Mouse (Mus musculus) CH12.LX (cell line): Measurements from ENCODE around the gene Ap2a2. TPM values are rescaled to one million over a fixed set of nuclear protein-coding genes. Genes with fewer than 3 reads are reported as not detected.

Experiments
- DNase-seq: peaks from one replicate; pipeline ENCODE4 v3.0.0-alpha.2; 2013; ENCODE audit errors: extremely low read depth
- H3K27ac ChIP-seq: 2 replicates; pipeline ENCODE4 v1.5.1; 2012; ENCODE audit warnings: low read depth, mild to moderate bottlenecking, control low read depth, moderate library complexity; ENCODE audit not compliant: insufficient read depth
- H3K27me3 ChIP-seq: replicated peaks from 2 replicates; pipeline ENCODE3; 2012; ENCODE audit warnings: inconsistent platforms
- H3K36me3 ChIP-seq, 2 experiments: replicated peaks in 1 of 2; 2 replicates each; pipeline versions ENCODE3 to v1.6.1; 2012; ENCODE audit warnings: inconsistent platforms in 1 of 2, low read length in 1 of 2, mild to moderate bottlenecking in 1 of 2, mixed read lengths in 1 of 2, moderate library complexity in 1 of 2; ENCODE audit not compliant: control insufficient read depth in 1 of 2, insufficient read depth in 1 of 2
- H3K4me1 ChIP-seq, 2 experiments: 2 replicates each; pipeline ENCODE4 v1.6.1; 2012; ENCODE audit warnings: inconsistent platforms in 1 of 2, moderate library complexity in 1 of 2; ENCODE audit not compliant: insufficient read depth in 2 of 2, control insufficient read depth in 1 of 2
- H3K4me2 ChIP-seq: 2 replicates; pipeline ENCODE4 v1.6.1; 2012; ENCODE audit warnings: low read depth, mild to moderate bottlenecking, control low read depth; ENCODE audit not compliant: poor library complexity, insufficient read depth, severe bottlenecking
- H3K4me3 ChIP-seq, 3 experiments: fragments of 150-350 bp in 1 of 3; sonication (generic) in 1 of 3; replicated peaks in 1 of 3; 2 replicates each; pipeline versions ENCODE3 to v1.5.1; 2011 to 2012; ENCODE audit warnings: low read depth in 2 of 3, low read length in 2 of 3, mild to moderate bottlenecking in 2 of 3, moderate library complexity in 2 of 3, control low read depth in 1 of 3, improper control_type of control experiment in 1 of 3, inconsistent platforms in 1 of 3, mixed read lengths in 1 of 3; ENCODE audit not compliant: poor library complexity in 1 of 3
- H3K79me2 ChIP-seq: replicated peaks from 2 replicates; pipeline ENCODE4 v1.6.1; 2012; ENCODE audit warnings: mild to moderate bottlenecking, moderate library complexity; ENCODE audit not compliant: control insufficient read depth, poor library complexity, insufficient read depth, severe bottlenecking; ENCODE audit errors: extremely low read depth
- H3K9ac ChIP-seq: 2 replicates; pipeline ENCODE4 v1.6.1; 2012; ENCODE audit warnings: low read depth, mild to moderate bottlenecking, control low read depth, moderate library complexity; ENCODE audit not compliant: insufficient read depth
- H3K9me3 ChIP-seq: replicated peaks from 2 replicates; pipeline ENCODE3; 2012; ENCODE audit warnings: low read length, inconsistent platforms, mixed read lengths
- BHLHE40 ChIP-seq: IDR thresholded peaks from 2 replicates; pipeline ENCODE4 v1.6.1; 2011; ENCODE audit warnings: mild to moderate bottlenecking, low read depth, low read length, improper control_type of control experiment
- CHD1 ChIP-seq: IDR thresholded peaks from 2 replicates; pipeline ENCODE4 v1.6.1; 2012; ENCODE audit warnings: low read depth, low read length, improper control_type of control experiment, inconsistent platforms
- CHD2 ChIP-seq: IDR thresholded peaks from 2 replicates; pipeline ENCODE4 v1.6.1; 2011; ENCODE audit warnings: low read length, improper control_type of control experiment
- CTCF ChIP-seq, 2 experiments: IDR thresholded peaks in 1 of 2; conservative IDR thresholded peaks in 1 of 2; 2 replicates each; pipeline ENCODE4 v1.5.1; 2011 to 2012; ENCODE audit warnings: low read depth in 2 of 2, low read length in 2 of 2, improper control_type of control experiment in 1 of 2, inconsistent platforms in 1 of 2, mild to moderate bottlenecking in 1 of 2, moderate library complexity in 1 of 2
- E2F4 ChIP-seq: IDR thresholded peaks from 2 replicates; pipeline ENCODE4 v1.6.1; 2011; ENCODE audit warnings: low read depth, low read length, improper control_type of control experiment; ENCODE audit not compliant: insufficient replicate concordance
- ELF1 ChIP-seq: IDR thresholded peaks from 2 replicates; pipeline ENCODE4 v1.6.1; 2014; ENCODE audit warnings: low read depth, mild to moderate bottlenecking, inconsistent platforms, low read length, improper control_type of control experiment
- EP300 ChIP-seq: IDR thresholded peaks from 2 replicates; pipeline ENCODE4 v1.6.1; 2011; ENCODE audit warnings: low read length, improper control_type of control experiment
- ETS1 ChIP-seq: conservative IDR thresholded peaks from 2 replicates; pipeline ENCODE4 v1.6.1; 2012; ENCODE audit warnings: low read depth, mild to moderate bottlenecking, inconsistent platforms, low read length, improper control_type of control experiment, moderate library complexity
- GABPA ChIP-seq: IDR thresholded peaks from 2 replicates; pipeline ENCODE4 v1.6.1; 2012; ENCODE audit warnings: low read depth, low read length, improper control_type of control experiment, inconsistent platforms; ENCODE audit not compliant: insufficient replicate concordance
- HCFC1 ChIP-seq: IDR thresholded peaks from 2 replicates; pipeline ENCODE4 v1.6.1; 2012; ENCODE audit warnings: low read depth, mild to moderate bottlenecking, inconsistent platforms, low read length, improper control_type of control experiment
- IRF4 ChIP-seq: IDR thresholded peaks from 2 replicates; pipeline ENCODE4 v1.6.1; 2014; ENCODE audit warnings: low read depth, mild to moderate bottlenecking, inconsistent platforms, low read length, improper control_type of control experiment
- JUN ChIP-seq: IDR thresholded peaks from 2 replicates; pipeline ENCODE4 v1.6.1; 2011; ENCODE audit warnings: low read depth, mild to moderate bottlenecking, low read length, improper control_type of control experiment, moderate library complexity; ENCODE audit not compliant: insufficient read depth
- KAT2A ChIP-seq: IDR thresholded peaks from 2 replicates; pipeline ENCODE4 v1.6.1; 2012; ENCODE audit warnings: low read length, improper control_type of control experiment, inconsistent platforms; ENCODE audit not compliant: insufficient replicate concordance
- MAFK ChIP-seq: IDR thresholded peaks from 2 replicates; pipeline ENCODE4 v1.6.1; 2011; ENCODE audit warnings: low read length, improper control_type of control experiment; ENCODE audit not compliant: insufficient replicate concordance
- MXI1 ChIP-seq: IDR thresholded peaks from 2 replicates; pipeline ENCODE4 v1.6.1; 2011; ENCODE audit warnings: mild to moderate bottlenecking, low read depth, low read length, improper control_type of control experiment
- MYC ChIP-seq: IDR thresholded peaks from 2 replicates; pipeline ENCODE4 v1.6.1; 2011; ENCODE audit warnings: low read depth, mild to moderate bottlenecking, improper control_type of control experiment, low read length
- NELFE ChIP-seq: IDR thresholded peaks from 2 replicates; pipeline ENCODE4 v1.6.1; 2011; ENCODE audit warnings: low read depth, low read length, improper control_type of control experiment
- NRF1 ChIP-seq: IDR thresholded peaks from 2 replicates; pipeline ENCODE4 v1.6.1; 2014; ENCODE audit warnings: low read depth, mild to moderate bottlenecking, inconsistent platforms, low read length, improper control_type of control experiment, moderate library complexity
- POLR2A ChIP-seq: IDR thresholded peaks from 2 replicates; pipeline ENCODE4 v1.6.1; 2011; ENCODE audit warnings: low read depth, mild to moderate bottlenecking, improper control_type of control experiment, low read length
- RAD21 ChIP-seq: IDR thresholded peaks from 2 replicates; pipeline ENCODE4 v1.6.1; 2011; ENCODE audit warnings: low read depth, mild to moderate bottlenecking, low read length, improper control_type of control experiment, moderate library complexity
- RCOR1 ChIP-seq: conservative IDR thresholded peaks from 2 replicates; pipeline ENCODE4 v1.6.1; 2012; ENCODE audit warnings: low read depth, mild to moderate bottlenecking, inconsistent platforms, low read length, improper control_type of control experiment
- SIN3A ChIP-seq: IDR thresholded peaks from 2 replicates; pipeline ENCODE4 v1.6.1; 2012; ENCODE audit warnings: low read length, improper control_type of control experiment, inconsistent platforms
- SMC3 ChIP-seq: IDR thresholded peaks from 2 replicates; pipeline ENCODE4 v1.6.1; 2011; ENCODE audit warnings: low read depth, low read length, improper control_type of control experiment
- USF1 ChIP-seq: IDR thresholded peaks from 2 replicates; pipeline ENCODE4 v1.6.1; 2014; ENCODE audit warnings: low read depth, mild to moderate bottlenecking, inconsistent platforms, low read length, improper control_type of control experiment
- USF2 ChIP-seq: conservative IDR thresholded peaks from 2 replicates; pipeline ENCODE4 v1.6.1; 2011; ENCODE audit warnings: low read depth, low read length, improper control_type of control experiment
- ZC3H11A ChIP-seq: IDR thresholded peaks from 2 replicates; pipeline ENCODE4 v1.6.1; 2012; ENCODE audit warnings: low read depth, mild to moderate bottlenecking, inconsistent platforms, low read length, improper control_type of control experiment
- ZKSCAN1 ChIP-seq: IDR thresholded peaks from 2 replicates; pipeline ENCODE4 v1.6.1; 2012; ENCODE audit warnings: low read depth, inconsistent platforms, low read length, improper control_type of control experiment, borderline replicate concordance
- ZNF384 ChIP-seq: IDR thresholded peaks from 2 replicates; pipeline ENCODE4 v1.6.1; 2012; ENCODE audit warnings: low read depth, low read length, improper control_type of control experiment, inconsistent platforms
- dilution Hi-C: fragments of 300-500 bp; cut with MboI; formaldehyde crosslinking; loops from 2 replicates; pipeline ENCODE4 v1.14.3; 2020; ENCODE audit warnings: low sequenced_read_pairs; ENCODE audit not compliant: extremely low pct_unique_long_range_greater_than_20kb, extremely low pct_ligation_motif_present
- in situ Hi-C: fragments of 300-500 bp; cut with MboI; formaldehyde crosslinking; loops from 3 replicates; pipeline ENCODE4 v1.14.3; 2019; ENCODE audit warnings: low sequenced_read_pairs, low pct_ligation_motif_present, low pct_unique_long_range_greater_than_20kb, mixed read lengths
- polyA plus RNA-seq: library from polyadenylated mRNA; unstranded; fragments of >175 nt; gene quantifications from 2 replicates; pipeline ENCODE4 v1.2.1, GENCODE M21; 2012; ENCODE audit warnings: low read depth; ENCODE audit not compliant: insufficient read length
- total RNA-seq, 2 experiments: library from RNA; depleted of rRNA; stranded (reverse); fragments of 300-350 nt in 1 of 2; fragments of >200 nt in 1 of 2; gene quantifications; 2 replicates each; pipeline ENCODE4 v1.2.3; 2012 to 2014

The Ap2a2 gene
- total and polyA plus RNA-seq, 3 experiments: 30.0 to 50.7 (median 43.1) TPM

DNA sequence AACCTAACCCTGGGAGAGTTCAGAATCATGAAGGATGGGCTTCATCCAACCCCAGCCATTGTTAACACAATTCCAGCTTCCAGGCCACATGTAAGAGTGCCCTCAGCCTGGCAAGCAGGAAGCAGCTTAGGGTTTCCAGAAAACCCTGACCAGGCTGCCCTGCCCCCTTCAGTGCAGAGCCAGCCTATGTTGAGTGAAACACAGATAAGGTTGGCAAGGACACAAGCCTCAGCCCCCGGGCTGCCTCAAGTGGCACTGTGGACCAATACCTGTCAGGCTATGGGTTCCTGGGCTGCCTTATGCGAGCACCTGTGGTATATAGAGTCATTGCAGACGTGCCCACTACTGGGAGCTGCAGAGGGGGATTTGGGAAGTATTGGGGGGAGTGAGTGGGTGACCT lies 99.5 kb downstream of the Ap2a2 start:
- Histone ChIP-seq H3K9me3 (no peaks in the 10 kb centered on the region), H3K79me2 (no peaks in the 10 kb centered on the region), H3K27ac (no peak overlapping the region), H3K4me3 (no peak overlapping the region), H3K27me3 (peaks cover 65% of the 10 kb centered on the region), H3K4me2 (no peak overlapping the region), H3K36me3 (no peaks in the 10 kb centered on the region), H3K4me1 (no peaks in the 10 kb centered on the region), H3K9ac (no peak overlapping the region)
- in situ Hi-C loops (no loop called here), dilution Hi-C loops (no loop called here)
- DNase-seq: no peak
- TF ChIP-seq ZNF384: no peak

GRCm38 (mm10) chr7:141662223-141662622 lies 100.2 kb downstream of the Ap2a2 start:
- no peaks in the 10 kb centered on the region for H3K4me1 ChIP-seq

GRCm38 (mm10) chr7:141666190-141666589 lies 104.2 kb downstream of the Ap2a2 start:
- H3K4me3 ChIP-seq: no peak overlapping the region
- no peak overlapping the region for H3K27ac ChIP-seq
- H3K79me2 ChIP-seq: no peaks in the 10 kb centered on the region
- no peaks in the 10 kb centered on the region for H3K9me3 ChIP-seq
- dilution Hi-C loops: no loop called here
- H3K27me3 ChIP-seq: peaks cover 54% of the 10 kb centered on the region
- in situ Hi-C loops: no loop called here
- H3K36me3 ChIP-seq: no peaks in the 10 kb centered on the region
- no peak overlapping the region for H3K9ac ChIP-seq
- DNase-seq: peak; percentile 40
- 0 out of 2 replicates have a peak overlapping the region, but pooled peaks have one; percentile 32 for H3K4me2 ChIP-seq
- no peaks in the 10 kb centered on the region for H3K4me1 ChIP-seq
- TF ChIP-seq BHLHE40 (no peak), EP300 (no peak), ZC3H11A (no peak), SMC3 (peak; percentile 70), NELFE (no peak), E2F4 (no peak), ZNF384 (no peak), ETS1 (no peak), CHD2 (no peak), ZKSCAN1 (no peak), KAT2A (no peak), CTCF (conservative IDR thresholded peaks at IDR 0.05 in 1 of 2, IDR thresholded peaks at IDR 0.05 in 1 of 2; ENCODE audit: low read depth in 2 of 2, low read length in 2 of 2) (peak; percentile 31 to 74; a peak in 2 of 4 replicates), ELF1 (no peak), RAD21 (peak; percentile 74), NRF1 (no peak), MXI1 (no peak), HCFC1 (no peak), POLR2A (no peak), GABPA (no peak), RCOR1 (no peak), JUN (no peak), MAFK (no peak)

More at GRCm38 (mm10) chr7:141662223-141662622, 100.2 kb downstream of the Ap2a2 start:
- Histone ChIP-seq H3K4me2 (no peak overlapping the region), H3K36me3 (no peaks in the 10 kb centered on the region), H3K27me3 (peaks cover 68% of the 10 kb centered on the region), H3K9me3 (no peaks in the 10 kb centered on the region), H3K9ac (no peak overlapping the region), H3K79me2 (no peaks in the 10 kb centered on the region), H3K4me3 (no peak overlapping the region), H3K27ac (no peak overlapping the region)
- dilution Hi-C loops (no loop called here), in situ Hi-C loops (no loop called here)
- TF ChIP-seq NELFE (no peak), IRF4 (no peak), USF2 (no peak), SIN3A (no peak), ETS1 (no peak), CHD1 (no peak), MXI1 (no peak), NRF1 (no peak), HCFC1 (no peak), ELF1 (no peak), RAD21 (no peak), ZC3H11A (no peak), USF1 (no peak), MYC (no peak)
- no peak for DNase-seq
